Comparison of ENCODE assay signal across 9 mouse cellular contexts in genomic region chr15:42962747-42963338, GRCm38 (mm10).
DNase-seq lines count a peak whose midpoint lies in the region; ATAC-seq and TF ChIP-seq lines count a peak whose summit lies in the region.
"Had no signal": no experiment of that assay in that cellular context is flagged by ENCODE, and none has a peak within 500 bp of the region (broad histone marks: within the 10 kb centered on the region; RNA-seq: fewer than 3 reads in every experiment).

No protein-coding gene starts in this region.

- H3K79me2 ChIP-seq in liver, adult 2 months (ENCODE audit: control insufficient read depth, insufficient read depth, low read length), result no peaks in the 10 kb centered on the region

- H3K27ac ChIP-seq in cortical plate, adult 2 months (ENCODE audit: insufficient read depth, low read length), result no peak overlapping the region
- no peak overlapping the region for H3K27ac ChIP-seq in heart, embryonic 12.5 days (ENCODE audit: poor library complexity, severe bottlenecking)
- no peak overlapping the region for H3K27ac ChIP-seq in kidney, postnatal 0 days
- no peak overlapping the region for H3K27ac ChIP-seq in liver, adult 2 months (replicated peaks; ENCODE audit: insufficient read depth, low read depth, low read length)
- H3K27ac ChIP-seq in neural tube, embryonic 13.5 days (replicated peaks), result no peak overlapping the region
- H3K27ac ChIP-seq: liver, embryonic 15.5 days had no signal

- H3K36me3 ChIP-seq in heart, embryonic 12.5 days, result no peaks in the 10 kb centered on the region
- no peaks in the 10 kb centered on the region for H3K36me3 ChIP-seq in kidney, postnatal 0 days (ENCODE audit: insufficient read depth, low read length)
- no peaks in the 10 kb centered on the region for H3K36me3 ChIP-seq in liver, adult 2 months (ENCODE audit: control insufficient read depth, insufficient read depth, low read length)
- H3K36me3 ChIP-seq in neural tube, embryonic 13.5 days, result no peaks in the 10 kb centered on the region
- H3K36me3 ChIP-seq: liver, embryonic 15.5 days had no signal

- H3K4me3 ChIP-seq in cortical plate, adult 2 months (ENCODE audit: insufficient read depth, low read length), result no peak overlapping the region
- H3K4me3 ChIP-seq in heart, embryonic 12.5 days, result no peak overlapping the region
- no peak overlapping the region for H3K4me3 ChIP-seq in kidney, postnatal 0 days (replicated peaks; ENCODE audit: low read depth, low read length)
- H3K4me3 ChIP-seq in liver, adult 2 months (ENCODE audit: insufficient read depth, low read depth, low read length), result no peak overlapping the region
- no peak overlapping the region for H3K4me3 ChIP-seq in neural tube, embryonic 13.5 days
- H3K4me3 ChIP-seq: liver, embryonic 15.5 days had no signal

- H3K9ac ChIP-seq in heart, embryonic 12.5 days, result no peak overlapping the region
- no peak overlapping the region for H3K9ac ChIP-seq in kidney, postnatal 0 days (ENCODE audit: low read depth, low read length)
- H3K9ac ChIP-seq in liver, adult 2 months (ENCODE audit: low read depth, low read length), result no peak overlapping the region
- H3K9ac ChIP-seq in neural tube, embryonic 13.5 days, result no peak overlapping the region
- H3K9ac ChIP-seq: liver, embryonic 15.5 days had no signal

- no peak for TF ChIP-seq POLR2A in cortical plate, adult 2 months (IDR thresholded peaks at IDR 0.05; ENCODE audit: extremely low read depth, insufficient read depth, low read length)
- TF ChIP-seq POLR2A in liver, adult 2 months (IDR thresholded peaks at IDR 0.05; ENCODE audit: extremely low read depth, insufficient read depth, low read length), result no peak

- peak; percentile 33 for DNase-seq in CD4-positive helper T cell, adult 2 months (ENCODE audit: low read depth, low spot score)
- DNase-seq in kidney, postnatal 0 days (ENCODE audit: low spot score), result peak; percentile 84
- DNase-seq in liver, adult 2 months (ENCODE audit: extremely low read depth, low read depth, low spot score), result peak; percentile 44
- DNase-seq in thymus, postnatal 36 days, result peak; percentile 2

- ATAC-seq in activated CD4-positive, CD25-positive, alpha-beta regulatory T cell, adult 4 months, result peak; percentile 76
- ATAC-seq in heart, embryonic 12.5 days (ENCODE audit: insufficient number of reproducible peaks, low FRiP score), result no peak
- ATAC-seq in kidney, postnatal 0 days (replicated peaks; ENCODE audit: low FRiP score, low read depth), result no peak; the same call in 1 of the 2 replicates
- peak; percentile 80 for ATAC-seq in neural tube, embryonic 13.5 days (ENCODE audit: low read depth)

- peak overlapping the region; percentile 24; the same call in 1 of the 2 replicates for H3K4me2 ChIP-seq in heart, embryonic 12.5 days
- H3K4me2 ChIP-seq in kidney, postnatal 0 days (ENCODE audit: low read length), result no peak overlapping the region
- peak overlapping the region; percentile 30; the same call in 1 of the 2 replicates for H3K4me2 ChIP-seq in neural tube, embryonic 13.5 days
- H3K4me2 ChIP-seq: liver, embryonic 15.5 days had no signal

- no peaks in the 10 kb centered on the region for H3K9me3 ChIP-seq in heart, embryonic 12.5 days (replicated peaks)
- no peaks in the 10 kb centered on the region for H3K9me3 ChIP-seq in kidney, postnatal 0 days (replicated peaks; ENCODE audit: low read length)
- H3K9me3 ChIP-seq in neural tube, embryonic 13.5 days, result no peaks in the 10 kb centered on the region
- H3K9me3 ChIP-seq: liver, embryonic 15.5 days had no signal

- H3K4me1 ChIP-seq in cortical plate, adult 2 months (ENCODE audit: control insufficient read depth, insufficient read depth, low read length), result no peaks in the 10 kb centered on the region
- H3K4me1 ChIP-seq in heart, embryonic 12.5 days (replicated peaks), result no peaks in the 10 kb centered on the region
- H3K4me1 ChIP-seq in kidney, postnatal 0 days (replicated peaks; ENCODE audit: insufficient read depth, low read length), result no peaks in the 10 kb centered on the region
- no peaks in the 10 kb centered on the region for H3K4me1 ChIP-seq in liver, adult 2 months (ENCODE audit: control insufficient read depth, insufficient read depth, low read length)
- no peaks in the 10 kb centered on the region for H3K4me1 ChIP-seq in neural tube, embryonic 13.5 days (replicated peaks)
- H3K4me1 ChIP-seq: liver, embryonic 15.5 days had no signal

- H3K27me3 ChIP-seq in heart, embryonic 12.5 days (replicated peaks), result no peaks in the 10 kb centered on the region
- no peaks in the 10 kb centered on the region for H3K27me3 ChIP-seq in kidney, postnatal 0 days (ENCODE audit: insufficient read depth, low read length)
- no peaks in the 10 kb centered on the region for H3K27me3 ChIP-seq in liver, adult 2 months (ENCODE audit: control insufficient read depth, insufficient read depth, low read length)
- H3K27me3 ChIP-seq in neural tube, embryonic 13.5 days, result no peaks in the 10 kb centered on the region
- H3K27me3 ChIP-seq: liver, embryonic 15.5 days had no signal

- TF ChIP-seq CTCF in cortical plate, adult 2 months (IDR thresholded peaks at IDR 0.05; ENCODE audit: extremely low read depth, insufficient read depth, low read length), result peak; percentile 65
- peak; percentile 79 for TF ChIP-seq CTCF in kidney, postnatal 0 days (IDR thresholded peaks at IDR 0.05; ENCODE audit: low read depth)
- TF ChIP-seq CTCF in liver, adult 2 months (IDR thresholded peaks at IDR 0.05; ENCODE audit: low read depth, low read length), result peak; percentile 51; the same call in 1 of the 2 replicates

- WGBS in heart, embryonic 12.5 days, result 21% methylated on average over 11 of the region's 11 CpGs
- WGBS in kidney, postnatal 0 days, result 18% methylated on average over 11 of the region's 11 CpGs
- 25% methylated on average over 11 of the region's 11 CpGs for WGBS in liver, adult 2 months
- 21% methylated on average over 11 of the region's 11 CpGs for WGBS in neural tube, embryonic 13.5 days

Comparison
In these comparisons a context has a peak if more than half of its experiments do, and no peak if none do; other contexts are left out.
1. DNase-seq: peak in every context shown above with its lines; median percentile 84 in kidney, postnatal 0 days; 44 in liver, adult 2 months; 33 in CD4-positive helper T cell, adult 2 months; 2 in thymus, postnatal 36 days.
2. ATAC-seq: peak in activated CD4-positive, CD25-positive, alpha-beta regulatory T cell, adult 4 months (single experiment) and neural tube, embryonic 13.5 days (single experiment); none in heart, embryonic 12.5 days (single experiment) and kidney, postnatal 0 days (single experiment).
3. Peak in every context shown above with its lines, with median percentiles within 50 percentile points of each other: CTCF ChIP-seq.